Mouse (Mus musculus): ENCODE data around the gene Zfp710.
A peak's percentile ranks its signal among the peaks of the same experiment; 100 is the strongest.
"Not testable (repeated sequence)": the region's sequence is repeated elsewhere in the genome, so short reads cannot be mapped to it uniquely, and the experiment has no call there.

The Zfp710 gene

DNA sequence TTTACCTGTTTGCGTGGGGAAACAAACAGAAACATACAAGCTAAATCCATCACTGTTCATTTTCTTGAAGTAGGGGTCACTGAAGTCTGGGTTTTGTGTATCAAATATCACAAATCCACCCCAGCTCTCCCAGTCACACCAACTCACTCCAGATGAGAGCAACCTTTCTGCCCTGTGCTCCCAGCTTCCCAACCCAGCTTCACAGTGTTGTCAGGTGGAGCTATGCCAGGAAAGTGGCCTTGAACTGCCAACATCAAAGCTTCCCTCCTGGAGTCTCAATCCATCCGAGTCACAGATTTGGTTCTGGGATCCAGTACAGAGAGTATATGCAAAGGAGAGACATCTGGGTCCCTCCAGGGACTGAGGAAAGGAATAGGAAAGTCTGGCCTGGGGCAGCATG lies 91.5 kb downstream of the Zfp710 start:
- no peak for DNase-seq

DNA sequence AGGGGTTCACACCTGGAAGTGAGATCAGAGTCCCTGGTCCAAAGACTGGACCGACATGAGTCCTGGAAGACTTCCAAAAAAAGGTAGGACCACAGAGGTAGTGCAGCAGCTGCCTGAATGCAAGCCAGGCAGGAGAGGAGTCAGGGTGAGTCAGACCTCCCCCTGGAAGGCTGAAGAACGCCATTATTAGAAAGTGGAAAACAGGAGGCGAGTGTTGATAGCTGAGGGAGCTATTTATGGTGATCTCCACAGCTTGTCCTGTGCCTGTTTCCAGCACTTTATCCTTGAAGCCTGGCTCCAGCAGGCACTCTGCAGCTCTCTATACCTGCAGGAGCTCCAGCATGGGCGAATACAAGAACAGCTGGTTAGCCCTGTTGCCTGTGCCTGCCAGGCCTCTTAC lies 94.6 kb downstream of the Zfp710 start:
- no peak for DNase-seq

DNA sequence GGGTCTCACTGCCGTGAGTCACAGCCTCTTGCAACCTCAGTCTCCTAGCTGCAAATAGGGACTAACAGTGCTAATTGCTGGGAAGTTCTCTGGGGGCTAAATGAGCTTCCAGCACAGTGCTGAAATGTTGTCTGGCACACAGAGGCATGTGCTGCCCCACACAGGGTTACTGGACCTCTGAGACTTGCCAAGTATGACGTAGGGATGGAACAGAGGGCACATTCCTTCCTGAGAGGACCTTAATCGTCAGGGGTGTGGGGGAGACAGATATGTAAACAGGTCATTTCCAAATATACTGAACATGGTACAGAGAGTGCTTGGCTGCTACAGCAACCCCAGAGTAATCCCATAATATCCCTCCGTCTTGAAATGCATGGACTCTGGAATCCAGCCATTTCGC lies 96.5 kb downstream of the Zfp710 start:
- no peak for DNase-seq

DNA sequence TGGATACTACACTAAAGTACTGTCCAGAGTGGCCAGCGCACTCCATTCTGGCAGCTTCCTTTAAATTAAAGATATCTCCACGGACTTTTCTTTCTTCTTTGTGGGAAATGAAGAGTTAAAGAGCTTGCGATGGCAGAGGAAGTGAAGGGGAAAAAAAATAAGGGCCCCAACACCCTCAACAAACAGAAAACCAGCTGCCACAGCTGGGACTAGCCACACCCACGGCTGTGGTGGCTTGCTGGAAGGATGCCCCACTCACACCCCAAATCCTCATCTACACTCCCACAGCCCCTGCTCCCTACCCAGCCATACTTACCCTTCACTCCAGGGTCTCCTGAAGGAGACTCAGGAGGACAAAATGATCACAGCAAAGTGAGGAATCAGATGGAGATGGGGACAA lies 98.5 kb downstream of the Zfp710 start:
- DNase-seq: no peak

DNA sequence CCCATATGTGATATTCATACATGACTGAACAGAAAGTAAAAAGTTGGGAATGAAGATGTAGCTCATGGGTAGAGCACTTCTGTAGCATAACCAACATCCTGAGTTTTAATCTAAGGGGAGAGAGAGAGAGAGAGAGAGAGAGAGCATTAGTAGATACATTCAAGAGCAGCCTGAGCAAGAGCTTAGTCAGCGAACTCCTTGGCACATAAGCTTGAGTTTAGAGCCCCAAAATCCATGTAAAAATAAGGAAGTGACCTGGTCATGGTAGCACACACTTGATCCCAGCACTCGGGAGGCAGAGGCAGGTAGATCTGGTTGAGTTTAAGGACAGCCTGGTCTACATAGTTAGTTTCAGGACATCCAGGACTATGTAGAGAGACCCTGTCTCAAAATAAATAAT lies 99.1 kb downstream of the Zfp710 start:
- no peak for DNase-seq

DNA sequence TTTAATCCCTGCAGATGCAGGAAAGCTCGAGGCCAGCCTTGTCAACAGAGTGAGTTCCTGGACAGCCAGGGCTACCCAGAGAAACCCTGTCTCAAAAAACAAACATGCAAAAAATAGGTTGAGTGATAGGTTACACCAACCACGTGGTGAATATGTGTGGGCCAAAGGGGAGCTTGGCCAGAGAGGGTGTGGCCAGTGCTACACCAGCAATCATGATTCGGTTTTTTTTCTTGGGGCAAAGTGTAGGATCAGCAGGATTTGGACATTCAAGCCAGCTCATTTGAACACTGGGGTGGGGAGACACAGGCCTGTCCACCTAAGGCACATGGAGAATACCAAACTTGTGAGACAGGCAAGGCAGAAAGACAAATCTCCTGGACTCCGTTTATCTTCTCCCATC lies 104.7 kb downstream of the Zfp710 start:
- DNase-seq: no peak

DNA sequence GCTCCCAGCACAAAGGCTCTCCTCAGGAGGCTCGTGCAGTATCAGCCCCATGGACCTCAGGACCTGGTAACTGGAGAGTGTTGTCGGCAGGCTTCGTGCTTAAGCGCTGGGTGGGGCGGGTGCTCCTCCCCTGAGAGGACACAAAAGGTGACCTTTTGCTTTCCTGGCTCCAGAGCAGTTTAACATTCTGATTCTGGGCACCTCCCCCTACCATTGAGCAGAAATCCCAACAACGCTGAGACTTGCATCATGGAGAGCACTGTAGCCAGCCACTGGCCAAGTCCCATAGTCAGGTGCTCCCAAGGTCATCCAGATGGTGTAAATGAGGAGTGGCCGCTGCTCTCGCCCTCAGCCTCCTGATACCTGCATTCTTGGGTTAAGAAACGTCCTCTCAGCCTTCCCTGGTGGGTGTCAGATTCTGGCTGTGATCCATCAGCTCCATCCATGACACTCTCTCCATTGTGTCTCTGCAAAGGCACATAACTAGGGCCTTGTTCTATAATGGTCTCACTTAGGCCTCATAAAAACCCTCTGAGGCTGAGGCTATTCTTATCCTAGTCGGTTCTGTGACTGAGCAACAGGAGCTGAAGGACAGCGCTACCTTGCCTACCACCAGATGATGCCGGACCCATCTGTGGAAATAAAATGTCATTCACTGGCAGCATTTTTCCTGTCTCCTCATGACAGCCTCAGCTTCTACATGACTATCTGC lies 105.9 kb downstream of the Zfp710 start:
- DNase-seq: no peak

DNA sequence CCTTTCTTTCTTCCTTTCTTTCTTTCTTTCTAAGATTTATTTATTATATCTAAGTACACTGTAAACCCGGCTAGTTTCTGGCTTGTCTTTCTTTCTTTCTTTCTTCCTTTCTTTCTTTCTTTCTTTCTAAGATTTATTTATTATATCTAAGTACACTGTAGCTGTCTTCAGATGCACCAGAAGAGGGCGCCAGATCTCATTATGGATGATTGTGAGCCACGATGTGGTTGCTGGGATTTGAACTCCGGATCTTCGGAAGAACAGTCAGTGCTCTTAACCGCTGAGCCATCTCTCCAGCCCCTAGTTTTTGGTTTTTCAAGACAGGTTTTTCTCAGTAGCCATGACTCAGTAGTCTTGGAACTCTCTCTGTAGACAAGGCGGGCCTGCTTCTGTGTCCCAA lies 106.7 kb downstream of the Zfp710 start:
- not testable (repeated sequence) for DNase-seq

DNA sequence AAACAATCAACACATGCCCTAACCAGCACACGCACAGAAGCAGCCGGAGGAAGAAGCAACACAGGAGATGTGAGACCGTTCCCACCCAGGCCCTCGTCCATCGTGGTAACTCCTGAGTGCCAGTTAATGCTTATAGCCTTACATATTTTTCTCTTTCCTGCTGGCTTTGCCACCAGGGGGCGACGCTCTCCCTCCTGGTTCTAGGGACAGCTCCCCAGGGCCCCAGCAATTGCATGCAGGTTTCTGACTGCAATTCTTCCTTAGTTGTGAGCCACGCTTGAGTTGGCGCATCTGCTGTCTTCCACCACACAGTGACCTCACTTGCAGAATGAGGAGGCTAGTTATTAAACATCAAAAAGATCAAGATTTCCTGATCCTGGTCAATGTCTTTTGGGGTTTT lies 107.9 kb downstream of the Zfp710 start:
- no peak for DNase-seq

DNA sequence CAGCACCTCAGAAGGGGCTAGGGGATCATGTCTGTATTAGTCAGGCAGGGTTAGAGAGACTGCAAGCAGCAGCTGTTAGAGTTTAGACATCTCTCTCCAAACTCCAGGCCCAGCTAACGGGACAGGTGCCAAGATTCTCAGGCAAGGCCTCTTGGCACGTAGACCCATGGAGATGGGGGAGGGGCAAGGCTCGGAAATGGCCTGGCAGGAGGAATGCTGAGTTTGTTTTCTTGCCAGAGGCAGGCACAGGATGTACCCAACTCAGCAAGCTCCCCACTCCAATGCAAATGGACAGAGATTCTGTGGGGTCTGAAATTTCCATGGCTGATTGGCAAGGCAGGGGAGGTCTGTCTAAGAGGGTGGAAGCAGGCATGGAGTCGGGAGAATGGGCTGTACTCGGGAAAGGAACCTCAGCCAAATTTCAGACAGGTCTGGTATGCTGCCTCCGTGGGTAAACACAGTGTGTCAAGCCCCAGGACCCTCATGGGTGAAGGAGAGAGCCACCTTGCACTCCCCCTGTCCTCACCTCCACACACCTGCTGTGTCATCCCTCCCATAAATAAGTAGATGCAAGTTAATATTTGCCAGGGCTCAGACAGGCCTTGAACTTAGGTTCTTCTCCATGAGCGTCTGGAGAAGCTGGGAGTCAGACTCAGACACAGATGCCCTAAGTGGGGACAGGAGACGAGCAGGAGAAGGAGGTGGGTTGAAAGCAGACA lies 110.0 kb downstream of the Zfp710 start:
- DNase-seq: peak; percentile 33

DNA sequence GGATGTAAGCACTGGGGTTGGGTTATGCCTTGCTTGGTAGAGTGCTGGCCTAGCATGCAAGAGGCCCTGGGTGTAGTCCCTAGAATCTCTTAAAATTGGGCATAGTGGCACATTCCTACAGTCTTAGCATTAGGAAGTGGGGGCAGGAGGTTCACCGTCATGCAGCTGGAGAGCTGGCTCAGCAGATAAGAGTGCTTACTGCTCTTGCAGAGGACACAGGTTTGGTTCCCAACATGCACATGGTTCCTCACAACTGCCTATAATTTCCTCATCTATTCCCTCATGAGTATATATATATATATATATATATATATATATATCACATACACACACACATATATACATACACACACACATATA lies 110.5 kb downstream of the Zfp710 start:
- no peak for DNase-seq

DNA sequence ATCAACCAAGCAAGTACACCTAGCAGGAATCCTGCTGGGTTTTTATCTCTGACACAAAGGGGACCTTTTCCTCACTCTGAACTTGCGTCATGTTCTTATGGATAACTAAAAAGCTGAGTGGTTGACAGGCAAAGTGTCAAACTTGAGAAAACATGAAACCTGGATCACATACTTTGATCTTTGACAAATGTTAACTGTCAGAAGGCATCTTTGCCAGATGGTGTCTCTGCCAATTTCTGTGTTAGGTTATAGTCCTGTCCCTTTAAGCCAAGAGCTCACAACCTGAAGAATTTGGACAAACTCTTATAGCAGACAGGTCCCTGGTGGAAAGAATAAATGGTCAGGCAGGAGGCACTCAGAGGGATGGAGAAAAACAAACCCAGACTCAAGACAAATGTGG lies 113.8 kb downstream of the Zfp710 start:
- DNase-seq: no peak

DNA sequence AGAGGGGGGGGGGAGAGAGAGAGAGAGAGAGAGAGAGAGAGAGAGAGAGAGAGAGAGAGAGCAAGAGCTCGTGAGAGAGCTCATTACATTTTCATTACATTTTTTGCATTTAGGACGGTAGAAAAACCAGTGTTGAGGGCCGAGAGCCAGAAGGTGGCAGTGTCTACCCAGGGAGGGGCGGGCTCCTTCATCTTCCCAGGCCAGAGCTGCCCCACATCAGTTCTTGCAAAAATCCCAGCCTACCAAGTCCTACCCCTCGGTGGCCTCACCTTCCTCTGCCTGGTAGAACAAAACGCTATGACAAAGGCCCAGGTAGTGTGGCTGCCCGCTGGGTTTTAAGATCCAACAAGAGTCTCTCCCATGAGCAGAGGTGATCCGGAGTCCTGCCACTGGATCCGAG lies 116.2 kb downstream of the Zfp710 start:
- peak; percentile 38 for DNase-seq

Data from cerebellum, adult 11 months (tissue).